Mouse (Mus musculus) hindbrain, embryonic 16.5 days (tissue): ENCODE measurements around the gene Rec8. TPM values are rescaled to one million over a fixed set of nuclear protein-coding genes. Genes with fewer than 3 reads are reported as not detected.

Experiments used
- ATAC-seq: fragments of 200-750 bp; cut with Nextera tagmentation; 2 replicates; pipeline ENCODE4 v1.8.0; 2017; ENCODE audit warnings: moderate TSS enrichment, moderate library complexity
- H3K27ac ChIP-seq: fragments of 300-500 bp; sonication (generic); 2 replicates; pipeline ENCODE4 v1.5.1; 2014; ENCODE audit warnings: low read depth, mild to moderate bottlenecking, control low read depth, low read length, moderate library complexity
- H3K27me3 ChIP-seq: fragments of 300-500 bp; sonication (generic); replicated peaks from 2 replicates; pipeline ENCODE4 v1.6.1; 2014; ENCODE audit warnings: low read length; ENCODE audit not compliant: control insufficient read depth, insufficient read depth
- H3K36me3 ChIP-seq: fragments of 300-500 bp; sonication (generic); 2 replicates; pipeline ENCODE4 v1.6.1; 2014; ENCODE audit warnings: mild to moderate bottlenecking, low read length, moderate library complexity, mixed read lengths; ENCODE audit not compliant: control insufficient read depth, insufficient read depth
- H3K4me1 ChIP-seq: fragments of 300-500 bp; sonication (generic); 2 replicates; pipeline ENCODE4 v1.6.1; 2014; ENCODE audit warnings: low read depth, low read length; ENCODE audit not compliant: control insufficient read depth, insufficient read depth
- H3K4me2 ChIP-seq: fragments of 300-500 bp; sonication (generic); 2 replicates; pipeline ENCODE4 v1.6.1; 2014; ENCODE audit warnings: mild to moderate bottlenecking, low read length, control low read depth, moderate library complexity
- H3K4me3 ChIP-seq: fragments of 300-500 bp; sonication (generic); 2 replicates; pipeline ENCODE4 v1.5.1; 2014; ENCODE audit warnings: mild to moderate bottlenecking, low read length, control low read depth, moderate library complexity
- H3K9ac ChIP-seq: fragments of 300-500 bp; sonication (generic); 2 replicates; pipeline ENCODE4 v1.6.1; 2014; ENCODE audit warnings: low read depth, mild to moderate bottlenecking, control low read depth, low read length, moderate library complexity
- H3K9me3 ChIP-seq: fragments of 300-500 bp; sonication (generic); 2 replicates; pipeline ENCODE4 v1.6.1; 2014; ENCODE audit warnings: mild to moderate bottlenecking, low read length, moderate library complexity; ENCODE audit not compliant: control insufficient read depth
- WGBS: fragments of 180-500 bp; shearing (Covaris S2); extraction: QIAGEN DNeasy Blood & Tissue Kit; methylation state at CpG from one replicate; pipeline ENCODE4 v1.1.7; 2014; 5-methylcytosine and 5-hydroxymethylcytosine counted together
- polyA plus RNA-seq: library from polyadenylated mRNA; unstranded; fragments of >200 nt; fragmentation: Nextera tagmentation; extraction: Ambion mirVana; gene quantifications from 2 replicates; pipeline ENCODE4 v1.2.1, GENCODE M21; 2015

Rec8 gene
- polyA plus RNA-seq, 1 experiment from 2014 or later: 20.2 TPM

- H3K9ac ChIP-seq: peak overlapping the region; percentile 85
- no peaks in the 10 kb centered on the region for H3K27me3 ChIP-seq
- H3K27ac ChIP-seq: no peak overlapping the region
- H3K4me1 ChIP-seq: peaks cover 16% of the 10 kb centered on the region
- H3K9me3 ChIP-seq: no peaks in the 10 kb centered on the region
- H3K36me3 ChIP-seq: peaks cover 18% of the 10 kb centered on the region
- 83% methylated on average over 7 of the region's 7 CpGs for WGBS
- peak overlapping the region; percentile 76 for H3K4me3 ChIP-seq
- ATAC-seq: no peak
- H3K4me2 ChIP-seq: peak overlapping the region; percentile 79
These were observed 54.9 kb downstream of the Rec8 start for GRCm38 (mm10) chr14:55672741-55673060.

Other genes with a start within 250 kb of the Rec8 start
- gene Dhrs4, start 139.3 kb upstream of the Rec8 start, polyA plus RNA-seq: 28.6 and 29.5 TPM in 2 replicates
- 22.9 and 26.2 TPM in 2 replicates for gene Carmil3, start 127.4 kb upstream of the Rec8 start, polyA plus RNA-seq
- 10.2 and 11.7 TPM in 2 replicates for gene Cpne6, start 107.6 kb upstream of the Rec8 start, polyA plus RNA-seq
- gene Nrl, start 93.1 kb upstream of the Rec8 start, polyA plus RNA-seq: 0.15 and 0.23 TPM in 2 replicates
- gene Pck2, start 77.8 kb upstream of the Rec8 start, polyA plus RNA-seq: 29.3 and 32.4 TPM in 2 replicates
- gene Dcaf11, start 58.0 kb upstream of the Rec8 start, polyA plus RNA-seq: 110 and 127 TPM in 2 replicates
- 0.89 and 1.4 TPM in 2 replicates for gene A730061H03Rik, start 57.6 kb upstream of the Rec8 start, polyA plus RNA-seq
- 0.26 and 1.4 TPM in 2 replicates for gene Fitm1, start 42.4 kb upstream of the Rec8 start, polyA plus RNA-seq
- gene Psme1, start 39.9 kb upstream of the Rec8 start, polyA plus RNA-seq: 223 and 230 TPM in 2 replicates
- 49.4 and 64.2 TPM in 2 replicates for gene Emc9, start 32.7 kb upstream of the Rec8 start, polyA plus RNA-seq
- 170 and 173 TPM in 2 replicates for gene Psme2, start 26.9 kb upstream of the Rec8 start, polyA plus RNA-seq
- gene Rnf31, start 26.3 kb upstream of the Rec8 start, polyA plus RNA-seq: 18.2 and 20.3 TPM in 2 replicates
- gene Irf9, start 14.5 kb upstream of the Rec8 start, polyA plus RNA-seq: 9.7 and 10.6 TPM in 2 replicates
- 116 and 131 TPM in 2 replicates for gene Ipo4, start 17.9 kb downstream of the Rec8 start, polyA plus RNA-seq
- gene Gm49378, start 19.9 kb downstream of the Rec8 start, polyA plus RNA-seq: 1.5 and 1.6 TPM in 2 replicates
- 68.7 and 72.1 TPM in 2 replicates for gene Tm9sf1, start 25.8 kb downstream of the Rec8 start, polyA plus RNA-seq
- 0.32 and 0.53 TPM in 2 replicates for gene Tssk4, start 32.1 kb downstream of the Rec8 start, polyA plus RNA-seq
- gene Mdp1, start 42.5 kb downstream of the Rec8 start, polyA plus RNA-seq: 77.2 and 82.8 TPM in 2 replicates
- 48.6 and 50.4 TPM in 2 replicates for gene Gmpr2, start 53.9 kb downstream of the Rec8 start, polyA plus RNA-seq
- gene Nedd8, start 54.1 kb downstream of the Rec8 start, polyA plus RNA-seq: 567 and 599 TPM in 2 replicates
- 25.3 and 25.7 TPM in 2 replicates for gene Tinf2, start 63.8 kb downstream of the Rec8 start, polyA plus RNA-seq
- 0.20 and 0.41 TPM in 2 replicates for gene Tgm1, start 95.9 kb downstream of the Rec8 start, polyA plus RNA-seq
- gene Rabggta, start 104.2 kb downstream of the Rec8 start, polyA plus RNA-seq: 60.3 and 65.8 TPM in 2 replicates
- gene Dhrs1, start 127.7 kb downstream of the Rec8 start, polyA plus RNA-seq: 85.9 and 90.3 TPM in 2 replicates
- gene Nop9, start 127.7 kb downstream of the Rec8 start, polyA plus RNA-seq: 27.1 and 27.9 TPM in 2 replicates
- gene Cideb, start 140.4 kb downstream of the Rec8 start, polyA plus RNA-seq: 0.17 and 0.63 TPM in 2 replicates
- 0.47 and 0.66 TPM in 2 replicates for gene Ltb4r2, start 143.4 kb downstream of the Rec8 start, polyA plus RNA-seq
- gene Ltb4r1, start 147.9 kb downstream of the Rec8 start, polyA plus RNA-seq: 0.22 and 0.79 TPM in 2 replicates
- 3.5 and 5.1 TPM in 2 replicates for gene Adcy4, start 166.1 kb downstream of the Rec8 start, polyA plus RNA-seq
- gene Ripk3, start 170.8 kb downstream of the Rec8 start, polyA plus RNA-seq: 2.3 and 3.6 TPM in 2 replicates
- 6.5 and 11.9 TPM in 2 replicates for gene Nfatc4, start 205.1 kb downstream of the Rec8 start, polyA plus RNA-seq
- gene Nynrin, start 236.0 kb downstream of the Rec8 start, polyA plus RNA-seq: 8.4 and 13.7 TPM in 2 replicates